Mouse (Mus musculus): Measurements from ENCODE around the gene Helq.
A peak's percentile ranks its signal among the peaks of the same experiment; 100 is the strongest.

Helq gene

GRCm38 (mm10) chr5:100779002-100779401 lies 19.4 kb downstream of the Helq start:
- DNase-seq (ENCODE audit: low read depth, low spot score) = no peak

DNA sequence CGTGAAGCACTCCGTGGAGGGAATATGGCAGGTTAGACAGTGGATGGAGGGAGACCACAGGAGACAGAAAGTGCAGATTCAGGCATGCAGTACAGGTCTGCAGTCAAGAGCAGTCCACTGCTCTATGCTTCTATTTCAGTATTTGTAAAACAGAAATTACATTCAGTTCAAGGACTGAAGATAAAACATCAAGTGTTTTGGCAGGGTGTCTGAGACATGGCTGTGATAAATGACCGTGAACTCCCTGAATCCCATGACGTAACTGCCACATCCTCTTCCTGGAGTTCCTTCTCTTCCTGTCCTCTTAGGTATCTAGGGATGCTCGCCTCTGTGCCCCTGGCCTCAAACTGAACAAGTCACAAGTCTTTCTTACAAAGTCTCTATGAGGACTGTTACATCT lies 21.5 kb downstream of the Helq start:
- no peak for DNase-seq (ENCODE audit: low read depth, low spot score)

- DNase-seq (ENCODE audit: low read depth, low spot score) = no peak
Observed at GRCm38 (mm10) chr5:100775778-100776404, 22.5 kb downstream of the Helq start.

GRCm38 (mm10) chr5:100771575-100771974 lies 26.8 kb downstream of the Helq start:
- DNase-seq (ENCODE audit: low read depth, low spot score) = no peak

DNA sequence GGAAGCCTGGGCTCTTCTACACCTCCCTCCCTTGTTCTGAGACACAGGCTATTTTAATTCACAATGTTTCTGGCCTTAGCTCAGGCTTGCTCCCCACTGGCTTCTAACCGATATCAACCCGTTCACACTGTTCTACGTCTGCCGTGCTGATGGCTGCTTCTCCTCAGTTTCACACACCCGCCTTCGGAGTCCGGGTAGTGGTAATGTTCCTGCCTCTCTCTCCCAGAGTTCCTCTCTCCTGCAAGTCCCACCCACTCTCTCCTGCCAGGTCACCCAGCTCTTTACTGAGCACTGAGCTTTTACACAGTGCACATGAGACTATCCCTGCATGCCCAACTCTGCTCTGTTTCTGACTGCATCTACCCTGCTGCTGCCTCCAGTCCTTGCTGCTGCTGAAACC lies 32.4 kb downstream of the Helq start:
- peak; percentile 83 for DNase-seq (ENCODE audit: low read depth, low spot score)

GRCm38 (mm10) chr5:100761736-100762135 lies 36.7 kb downstream of the Helq start:
- no peak for DNase-seq (ENCODE audit: low read depth, low spot score)

DNA sequence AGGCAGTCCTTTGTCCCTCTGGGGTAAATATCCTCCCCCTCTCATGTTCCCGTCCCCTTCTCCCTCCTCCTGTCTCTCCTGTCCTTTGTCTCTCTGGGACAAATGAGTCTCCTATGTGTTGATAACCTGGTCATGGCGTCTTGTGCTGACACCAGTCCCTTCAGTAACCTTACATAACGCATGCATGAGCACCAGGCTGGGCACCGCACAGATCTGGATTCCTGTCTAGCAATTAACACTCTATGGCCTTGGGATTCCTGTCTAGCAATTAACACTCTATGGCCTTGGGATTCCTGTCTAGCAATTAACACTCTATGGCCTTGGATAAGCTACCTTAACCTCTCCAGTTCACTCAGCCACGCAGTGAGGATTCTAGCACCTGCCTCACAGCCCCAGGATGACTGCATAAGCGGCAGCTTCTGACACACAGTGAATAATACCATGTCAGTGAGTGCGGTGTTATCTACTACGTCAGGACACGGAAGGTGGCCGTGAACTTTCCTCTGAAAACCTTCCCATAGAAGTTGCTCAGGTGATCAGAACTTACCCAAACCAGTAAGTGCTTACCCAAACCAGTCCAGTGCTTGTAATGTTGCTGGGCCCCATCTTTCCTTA lies 38.2 kb downstream of the Helq start:
- DNase-seq (ENCODE audit: low read depth, low spot score) = no peak

GRCm38 (mm10) chr5:100758121-100758520 lies 40.3 kb downstream of the Helq start:
- DNase-seq (ENCODE audit: low read depth, low spot score) = peak; percentile 54

DNA sequence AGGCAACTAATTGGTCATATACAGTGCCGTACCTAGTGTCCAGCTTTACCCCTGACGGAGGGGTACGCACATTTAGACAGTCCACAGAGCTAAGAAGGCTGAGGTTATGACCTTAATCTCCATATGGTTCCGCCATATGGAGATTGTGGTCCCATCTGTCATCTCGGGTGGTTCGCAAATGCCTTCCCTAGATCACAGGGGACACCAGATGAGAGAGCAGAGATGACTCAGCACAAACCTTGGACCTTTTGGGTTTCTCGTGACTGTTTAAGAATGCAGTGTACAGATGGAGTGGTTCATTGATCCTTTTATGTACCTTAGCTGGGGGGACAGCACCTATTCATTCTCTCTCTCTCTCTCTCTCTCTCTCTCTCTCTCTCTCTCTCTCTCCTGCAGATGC lies 45.0 kb downstream of the Helq start:
- DNase-seq (ENCODE audit: low read depth, low spot score) = peak; percentile 27

GRCm38 (mm10) chr5:100751655-100752054 lies 46.7 kb downstream of the Helq start:
- DNase-seq (ENCODE audit: low read depth, low spot score) = no peak

- no peak for DNase-seq (ENCODE audit: low read depth, low spot score)
Observed at GRCm38 (mm10) chr5:100750617-100751255, 47.7 kb downstream of the Helq start.

- DNase-seq (ENCODE audit: low read depth, low spot score) = no peak
Observed at GRCm38 (mm10) chr5:100738802-100739201, 59.6 kb downstream of the Helq start.

GRCm38 (mm10) chr5:100736919-100737318 lies 61.5 kb downstream of the Helq start:
- no peak for DNase-seq (ENCODE audit: low read depth, low spot score)

DNA sequence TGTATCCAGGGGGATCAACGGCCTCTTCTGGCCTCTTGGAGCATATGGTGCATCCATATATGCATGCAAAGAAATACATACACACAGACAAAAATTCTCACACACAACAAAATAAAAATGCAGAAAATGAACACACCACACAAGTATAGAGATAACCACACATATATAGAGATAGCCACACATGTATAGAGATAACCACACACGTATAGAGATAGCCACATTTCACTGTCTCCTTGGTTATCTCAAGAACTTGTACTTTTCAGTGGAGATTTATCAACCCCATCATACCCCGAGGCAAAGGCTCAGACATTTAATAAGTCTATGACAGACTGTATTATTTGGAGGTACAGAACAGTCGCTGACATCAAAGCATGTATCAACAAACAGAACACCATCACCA lies 63.9 kb downstream of the Helq start:
- DNase-seq (ENCODE audit: low read depth, low spot score) = no peak

DNA sequence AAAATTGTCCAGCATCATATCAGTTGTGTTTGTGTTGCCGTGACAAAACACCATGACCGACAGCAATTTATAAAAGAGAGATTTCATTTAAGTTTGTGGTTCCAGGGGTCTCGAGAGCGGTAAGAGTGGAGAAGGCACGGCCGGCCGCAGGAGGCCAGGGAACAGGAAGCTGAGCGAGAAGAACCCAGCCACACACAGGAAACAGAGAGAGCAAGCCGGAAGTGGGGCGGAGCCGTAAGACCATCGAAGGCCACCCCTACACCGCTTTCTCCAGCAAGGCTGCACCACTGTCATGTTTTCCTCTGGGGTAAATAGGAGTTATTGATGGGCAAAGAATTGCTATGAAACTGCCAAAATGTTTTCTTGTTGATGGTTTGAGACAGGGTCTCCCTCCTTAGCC lies 69.6 kb downstream of the Helq start:
- peak; percentile 33 for DNase-seq (ENCODE audit: low read depth, low spot score)

- DNase-seq (ENCODE audit: low read depth, low spot score) = no peak
Observed at GRCm38 (mm10) chr5:100726001-100726400, 72.4 kb downstream of the Helq start.

GRCm38 (mm10) chr5:100719235-100720088 lies 78.9 kb downstream of the Helq start, which contains the start of gene Hpse:
Gene Hpse (minus strand): TSS chr5:100719716.
- DNase-seq (ENCODE audit: low read depth, low spot score) = peak; percentile 47

DNA sequence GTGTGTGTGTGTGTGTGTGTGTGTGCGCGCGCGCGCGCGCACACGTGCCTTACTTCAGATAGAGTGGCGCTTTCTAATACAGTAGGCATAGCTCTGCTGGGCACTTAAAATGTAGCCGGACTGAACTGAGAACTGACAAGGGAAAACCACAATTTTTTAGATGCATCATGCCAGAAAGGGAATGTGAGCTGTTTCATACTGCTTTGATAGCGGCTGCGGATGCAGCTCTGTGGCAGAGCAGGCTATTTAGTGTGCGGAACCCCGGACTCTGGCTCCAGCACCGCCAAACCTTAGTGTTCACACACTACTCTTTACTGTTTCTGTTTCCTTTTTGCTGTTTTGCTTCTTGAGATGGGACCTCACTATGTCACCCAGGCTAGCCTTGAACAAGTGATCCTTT lies 81.6 kb downstream of the Helq start:
- DNase-seq (ENCODE audit: low read depth, low spot score) = no peak
